Mouse (Mus musculus) ES-CJ7 (cell line): ENCODE measurements around the gene Olfr239.
"Not testable (repeated sequence)": the region's sequence is repeated elsewhere in the genome, so short reads cannot be mapped to it uniquely, and the experiment has no call there.

Source experiments
- DNase-seq: peaks from one replicate; pipeline ENCODE4 v3.0.0; 2011; ENCODE audit warnings: low read depth, low spot score

Olfr239 gene

DNA sequence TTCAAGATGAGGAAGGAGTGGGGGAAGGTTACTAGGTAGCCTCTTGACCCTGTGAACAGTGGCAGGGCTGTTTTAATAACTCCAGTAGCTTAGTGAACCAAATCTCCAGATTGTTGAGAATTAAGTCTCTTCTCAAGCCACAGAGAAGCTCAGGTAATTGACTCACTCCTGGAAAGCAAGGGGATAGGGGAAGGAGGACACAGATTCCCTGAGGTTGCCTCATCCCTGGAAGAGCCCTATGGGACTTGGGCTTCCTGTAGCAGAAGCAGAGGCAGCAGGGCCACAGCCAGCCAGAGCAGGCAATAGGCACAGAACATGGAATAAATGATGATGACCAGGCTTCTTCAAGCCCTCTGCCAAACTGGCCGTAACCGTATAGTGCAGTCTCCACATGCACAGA lies at the start of gene Olfr239:
Gene Olfr239 (plus strand): TSS at position 301 of the 400 bp plus-strand sequence.
- DNase-seq, result not testable (repeated sequence)

- not testable (repeated sequence) for DNase-seq
These were observed 23.0 kb upstream of the Olfr239 start, which contains the start of gene Olfr55 for GRCm38 (mm10) chr17:33168147-33168546. Gene Olfr55, plus strand, starts transcription at chr17:33168447.

GRCm38 (mm10) chr17:33221590-33221989 lies 30.5 kb downstream of the Olfr239 start, which contains the start of gene Olfr1564:
Gene Olfr1564, minus strand, starts transcription at chr17:33221690.
- no peak for DNase-seq

GRCm38 (mm10) chr17:33236646-33237045 lies 45.5 kb downstream of the Olfr239 start:
- DNase-seq, result not testable (repeated sequence)
